Comparison of ENCODE assay signal across 21 mouse cellular contexts in genomic region chr10:78164786-78165185, GRCm38 (mm10). TPM values are rescaled to one million over a fixed set of nuclear protein-coding genes. Genes with fewer than 3 reads are reported as not detected.
DNase-seq lines count a peak whose midpoint lies in the region; ATAC-seq lines count a peak whose summit lies in the region.
"Had no signal": no experiment of that assay in that cellular context is flagged by ENCODE, and none has a peak within 500 bp of the region (broad histone marks: within the 10 kb centered on the region; RNA-seq: fewer than 3 reads in every experiment).

No protein-coding gene starts in this region.

- 97% methylated on average over 12 of the region's 12 CpGs for WGBS in forebrain, embryonic 12.5 days

- no peak overlapping the region for H3K9ac ChIP-seq in forebrain, embryonic 12.5 days
- H3K9ac ChIP-seq: embryonic facial prominence, embryonic 13.5 days; forebrain, embryonic 13.5 days; forebrain, postnatal 0 days; heart, embryonic 12.5 days; hindbrain, embryonic 15.5 days had no signal

- H3K36me3 ChIP-seq in forebrain, embryonic 12.5 days (replicated peaks) = peaks cover 61% of the 10 kb centered on the region

- DNase-seq in brain, adult 2 months (ENCODE audit: low read depth, low spot score) = peak; percentile 90
- DNase-seq in cerebellum, adult 11-12 months = peak; percentile 88
- DNase-seq in cerebellum, adult 9-10 months = peak; percentile 85
- DNase-seq in cerebellum, postnatal 25 days = peak; percentile 83 to 87
- DNase-seq in left cerebral cortex, adult 8-10 months (ENCODE audit: low spot score in 2 of 2) = no peak
- no peak for DNase-seq in ovary, postnatal 36 days (ENCODE audit: low spot score)
- DNase-seq: adrenal gland, adult 2 months; adrenal gland, postnatal 25 days; forebrain, postnatal 0 days; gastrocnemius, postnatal 14 days; kidney, adult 8-10 months had no signal

- H3K4me1 ChIP-seq in forebrain, embryonic 12.5 days = peaks cover 14% of the 10 kb centered on the region

- no peak overlapping the region for H3K4me3 ChIP-seq in forebrain, embryonic 12.5 days (replicated peaks)
- H3K4me3 ChIP-seq: embryonic facial prominence, embryonic 13.5 days; forebrain, embryonic 13.5 days; heart, embryonic 12.5 days; hindbrain, embryonic 10.5 days; hindbrain, embryonic 15.5 days had no signal

- no peaks in the 10 kb centered on the region for H3K27me3 ChIP-seq in forebrain, embryonic 12.5 days
- H3K27me3 ChIP-seq: CH12.LX; embryonic facial prominence, embryonic 13.5 days; forebrain, embryonic 13.5 days; heart, embryonic 12.5 days; hindbrain, embryonic 15.5 days; Patski had no signal

- H3K9me3 ChIP-seq in forebrain, embryonic 12.5 days = no peaks in the 10 kb centered on the region
- H3K9me3 ChIP-seq: embryonic facial prominence, embryonic 13.5 days; forebrain, embryonic 13.5 days; heart, embryonic 12.5 days; hindbrain, embryonic 10.5 days; hindbrain, embryonic 15.5 days had no signal

- H3K27ac ChIP-seq in forebrain, embryonic 12.5 days = no peak overlapping the region
- H3K27ac ChIP-seq: embryonic facial prominence, embryonic 13.5 days; forebrain, embryonic 13.5 days; hindbrain, embryonic 10.5 days; hindbrain, embryonic 15.5 days had no signal

- no peak for ATAC-seq in forebrain, embryonic 12.5 days (ENCODE audit: low FRiP score)
- ATAC-seq: activated CD4-positive, CD25-positive, alpha-beta regulatory T cell, adult 4 months; forebrain, embryonic 13.5 days; forebrain, postnatal 0 days; intestine, postnatal 0 days; Patski had no signal

- H3K4me2 ChIP-seq in forebrain, embryonic 12.5 days = no peak overlapping the region
- H3K4me2 ChIP-seq: embryonic facial prominence, embryonic 13.5 days; forebrain, embryonic 13.5 days; heart, embryonic 12.5 days; hindbrain, embryonic 15.5 days had no signal

RNA-seq across cellular contexts. Expression of gene D10Jhu81e, which starts 4.8 kb away (rescaled TPM):
- 100 to 1,000 TPM; 105 to 120 (median 117) TPM for total RNA-seq in left cerebral cortex, adult 8-10 months (2022)
- polyA plus RNA-seq in forebrain, embryonic 12.5 days (2016; fragmentation: Nextera tagmentation; extraction: Ambion mirVana) = 17.4 and 23.9 TPM in 2 replicates

RNA-seq across cellular contexts. Expression of gene Pwp2, which starts 20.2 kb away (rescaled TPM):
- 10 to 100 TPM; 17.5 to 20.3 (median 19.2) TPM for total RNA-seq in left cerebral cortex, adult 8-10 months (2022)
- polyA plus RNA-seq in forebrain, embryonic 12.5 days (2016; fragmentation: Nextera tagmentation; extraction: Ambion mirVana) = 22.3 and 26.7 TPM in 2 replicates

Comparison
In these comparisons a context has a peak if more than half of its experiments do, and no peak if none do; other contexts are left out.
1. DNase-seq: peak in brain, adult 2 months (single experiment), cerebellum, adult 11-12 months (single experiment), cerebellum, adult 9-10 months (single experiment) and cerebellum, postnatal 25 days (2 of 2); none in left cerebral cortex, adult 8-10 months (0 of 2) and ovary, postnatal 36 days (single experiment).